Mouse (Mus musculus) lung, adult 2 months (tissue): ENCODE data around the gene Npat.

ENCODE experiments used
- CTCF ChIP-seq: fragments of 200-500 bp; IDR thresholded peaks from 2 replicates; pipeline ENCODE4 v1.5.1; 2011; ENCODE audit warnings: mild to moderate bottlenecking, low read length, control low read depth; ENCODE audit not compliant: insufficient read depth
- POLR2A ChIP-seq: fragments of 200-500 bp; IDR thresholded peaks from 2 replicates; pipeline ENCODE4 v1.6.1; 2011; ENCODE audit warnings: low read depth, mild to moderate bottlenecking, control low read depth, low read length, borderline replicate concordance; ENCODE audit errors: extremely low read depth

DNA sequence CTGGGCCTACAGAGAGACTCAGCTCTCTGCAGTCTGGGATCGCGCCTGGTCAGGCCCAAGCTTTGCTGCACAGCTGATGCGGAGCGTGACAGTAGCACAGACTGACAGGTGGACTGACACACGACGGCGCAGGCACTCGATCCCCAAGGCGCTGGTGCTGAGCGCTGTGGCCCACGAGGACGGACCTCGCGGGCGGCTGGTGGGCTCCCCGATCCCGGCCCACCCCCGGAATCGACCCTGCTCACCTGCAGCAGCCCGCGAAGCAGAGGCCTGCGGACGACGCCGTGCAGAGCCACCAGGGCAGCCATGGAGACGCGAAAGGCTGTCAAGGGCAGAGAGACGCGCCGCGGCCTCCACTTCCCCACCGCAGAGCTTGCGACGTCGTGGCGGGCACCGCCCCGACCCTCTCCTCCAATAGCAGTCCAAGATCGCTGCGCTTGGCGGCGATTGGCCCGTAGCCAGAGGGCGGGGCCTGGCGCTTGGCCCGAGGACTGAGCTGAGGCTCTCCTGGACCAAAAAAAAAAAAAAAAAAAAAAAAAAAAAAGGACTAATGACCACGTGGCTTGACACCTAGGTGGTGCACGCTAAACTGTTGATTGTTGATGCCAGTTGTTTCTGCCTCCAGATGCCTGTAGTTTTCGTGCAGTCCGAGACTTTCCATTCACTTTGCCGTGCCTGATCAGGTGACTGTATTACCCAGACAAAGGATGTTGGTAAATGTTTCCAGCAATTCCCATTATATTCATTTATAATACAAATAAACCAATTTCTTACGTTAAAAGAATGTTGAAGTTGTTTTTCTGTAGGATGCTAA is 73.3 kb downstream of the Npat start, which contains the start of gene Acat1:
- TF ChIP-seq CTCF (no peak), POLR2A (peak; percentile 79; the same call in 1 of the 2 replicates)
